Mouse (Mus musculus) heart, postnatal 0 days (tissue): ENCODE data around the gene Tbc1d10c. TPM values are rescaled to one million over a fixed set of nuclear protein-coding genes. Genes with fewer than 3 reads are reported as not detected.
A peak's percentile ranks its signal among the peaks of the same experiment; 100 is the strongest.

ENCODE experiments used
- ATAC-seq: fragments of 200-750 bp; cut with Nextera tagmentation; 2 replicates; pipeline ENCODE4 v1.8.0; 2017; ENCODE audit warnings: low read depth, moderate number of reproducible peaks, moderate library complexity; ENCODE audit not compliant: insufficient read depth
- DNase-seq: peaks from one replicate; pipeline ENCODE4 v3.0.0-alpha.2; 2016; ENCODE audit warnings: low spot score
- H3K27ac ChIP-seq: fragments of 300-500 bp; sonication (generic); 2 replicates; pipeline ENCODE4 v1.5.1; 2014; ENCODE audit warnings: low read depth, mild to moderate bottlenecking
- H3K27me3 ChIP-seq: fragments of 300-500 bp; sonication (generic); 2 replicates; pipeline ENCODE4 v1.6.1; 2014; ENCODE audit warnings: low read length, mixed read lengths; ENCODE audit not compliant: control insufficient read depth, insufficient read depth
- H3K36me3 ChIP-seq: fragments of 300-500 bp; sonication (generic); replicated peaks from 2 replicates; pipeline ENCODE4 v1.6.1; 2014; ENCODE audit warnings: low read length, mixed read lengths; ENCODE audit not compliant: control insufficient read depth, insufficient read depth
- H3K4me1 ChIP-seq: fragments of 300-500 bp; sonication (generic); 2 replicates; pipeline ENCODE4 v1.6.1; 2014; ENCODE audit warnings: antibody characterized with exemption; ENCODE audit not compliant: control insufficient read depth, insufficient read depth
- H3K4me2 ChIP-seq: fragments of 300-500 bp; sonication (generic); 2 replicates; pipeline ENCODE4 v1.6.1; 2014; ENCODE audit warnings: low read depth, mild to moderate bottlenecking, low read length, moderate library complexity
- H3K4me3 ChIP-seq: fragments of 300-500 bp; sonication (generic); 2 replicates; pipeline ENCODE4 v1.5.1; 2014; ENCODE audit warnings: low read depth, low read length
- H3K9ac ChIP-seq: fragments of 300-500 bp; sonication (generic); replicated peaks from 2 replicates; pipeline ENCODE4 v1.6.1; 2014; ENCODE audit warnings: low read depth, low read length, mixed read lengths
- H3K9me3 ChIP-seq: fragments of 300-500 bp; sonication (generic); replicated peaks from 2 replicates; pipeline ENCODE4 v1.6.1; 2016; ENCODE audit warnings: low read length; ENCODE audit not compliant: control insufficient read depth
- CTCF ChIP-seq: IDR thresholded peaks from 2 replicates; pipeline ENCODE4 v1.5.1; 2016; ENCODE audit warnings: antibody characterized with exemption, control low read depth, low read depth
- EP300 ChIP-seq: IDR thresholded peaks from 2 replicates; pipeline ENCODE4 v1.6.1; 2016; ENCODE audit warnings: antibody characterized with exemption, low read depth
- WGBS: fragments of 180-500 bp; shearing (Covaris S2); extraction: QIAGEN DNeasy Blood & Tissue Kit; methylation state at CpG from one replicate; pipeline ENCODE4 v1.1.7; 2014; 5-methylcytosine and 5-hydroxymethylcytosine counted together
- polyA plus RNA-seq: library from polyadenylated mRNA; unstranded; fragments of >200 nt; fragmentation: Nextera tagmentation; extraction: Ambion mirVana; gene quantifications from 2 replicates; pipeline ENCODE4 v1.2.1, GENCODE M21; 2015
- total RNA-seq: library from RNA; depleted of rRNA; stranded (reverse); fragments of >200 nt; gene quantifications from 2 replicates; pipeline ENCODE4 v1.2.3, GENCODE M21; 2014; ENCODE audit warnings: low replicate concordance

Tbc1d10c gene
- total and polyA plus RNA-seq, 2 experiments from 2014 or later, result 2.7 TPM; not detected in 1

- WGBS, result 56% methylated on average over 3 of the region's 3 CpGs
These were observed 3.8 kb downstream of the Tbc1d10c start for GRCm38 (mm10) chr19:4187303-4187702.

GRCm38 (mm10) chr19:4184976-4185975 is 5.8 kb downstream of the Tbc1d10c start:
- DNase-seq (no peak), ATAC-seq (peak; percentile 53; the same call in 1 of the 2 replicates)
- H3K9me3 ChIP-seq, result no peaks in the 10 kb centered on the region
- H3K36me3 ChIP-seq, result no peaks in the 10 kb centered on the region
- H3K27ac ChIP-seq, result peak overlapping the region; percentile 61
- TF ChIP-seq EP300 (no peak), CTCF (no peak)
- peaks cover 33% of the 10 kb centered on the region for H3K4me1 ChIP-seq
- whole genome bisulfite sequencing, result 38% methylated on average over 15 of the region's 15 CpGs
- H3K4me3 ChIP-seq, result no peak overlapping the region
- no peak overlapping the region for H3K9ac ChIP-seq
- H3K27me3 ChIP-seq, result no peaks in the 10 kb centered on the region
- peak overlapping the region; percentile 36; the same call in 1 of the 2 replicates for H3K4me2 ChIP-seq

More at GRCm38 (mm10) chr19:4187303-4187702, 3.8 kb downstream of the Tbc1d10c start:
- peaks cover 36% of the 10 kb centered on the region for H3K4me1 ChIP-seq
- H3K9me3 ChIP-seq, result no peaks in the 10 kb centered on the region
- H3K27ac ChIP-seq, result peak overlapping the region; percentile 56
- ATAC-seq, result no peak
- H3K4me2 ChIP-seq, result peak overlapping the region; percentile 18; the same call in 1 of the 2 replicates
- no peaks in the 10 kb centered on the region for H3K36me3 ChIP-seq
- H3K9ac ChIP-seq, result no peak overlapping the region
- H3K27me3 ChIP-seq, result no peaks in the 10 kb centered on the region
- TF ChIP-seq CTCF (no peak), EP300 (no peak)
- H3K4me3 ChIP-seq, result no peak overlapping the region
- no peak for DNase-seq

- WGBS, result 73% methylated on average over 2 of the region's 2 CpGs
- no peak overlapping the region for H3K27ac ChIP-seq
- H3K4me2 ChIP-seq, result no peak overlapping the region
- H3K36me3 ChIP-seq, result no peaks in the 10 kb centered on the region
- H3K27me3 ChIP-seq, result no peaks in the 10 kb centered on the region
- no peak for ATAC-seq
- H3K4me3 ChIP-seq, result no peak overlapping the region
- H3K4me1 ChIP-seq, result peaks cover 33% of the 10 kb centered on the region
- TF ChIP-seq CTCF (no peak), EP300 (no peak)
- no peak for DNase-seq
- H3K9ac ChIP-seq, result no peak overlapping the region
- no peaks in the 10 kb centered on the region for H3K9me3 ChIP-seq
These were observed 7.4 kb downstream of the Tbc1d10c start for GRCm38 (mm10) chr19:4183689-4184088.

DNA sequence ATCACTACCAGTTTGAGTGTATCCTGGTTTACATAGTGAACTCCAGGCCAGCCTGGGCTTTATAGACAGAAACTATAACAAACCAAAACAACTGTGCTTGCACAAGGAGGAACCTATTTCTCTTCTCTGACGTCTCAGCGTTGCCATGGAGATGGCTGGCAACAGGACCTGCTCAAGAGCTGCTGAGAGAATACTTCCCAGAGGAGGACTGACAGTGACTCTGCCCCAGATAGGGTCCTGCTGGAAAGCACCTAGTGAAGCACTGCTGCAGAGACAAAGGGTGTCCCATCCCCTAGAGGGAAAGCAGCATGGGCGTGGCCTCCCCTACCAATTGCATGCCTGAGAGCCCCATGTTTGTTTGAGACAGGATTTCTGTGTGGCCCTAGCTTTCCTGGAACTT is 9.2 kb downstream of the Tbc1d10c start:
- 42% methylated on average over 3 of the region's 3 CpGs for WGBS

GRCm38 (mm10) chr19:4180411-4180810 is 10.7 kb downstream of the Tbc1d10c start:
- Histone ChIP-seq H3K4me1 (peaks cover 16% of the 10 kb centered on the region), H3K27me3 (no peaks in the 10 kb centered on the region), H3K4me2 (no peak overlapping the region), H3K27ac (no peak overlapping the region), H3K4me3 (no peak overlapping the region), H3K36me3 (no peaks in the 10 kb centered on the region), H3K9ac (no peak overlapping the region), H3K9me3 (no peaks in the 10 kb centered on the region)
- DNase-seq, result no peak
- 75% methylated on average over 7 of the region's 7 CpGs for WGBS
- no peak for ATAC-seq
- TF ChIP-seq CTCF, result no peak
- TF ChIP-seq EP300, result no peak

More for the DNA sequence above, 9.2 kb downstream of the Tbc1d10c start:
- H3K27ac ChIP-seq, result no peak overlapping the region
- H3K36me3 ChIP-seq, result no peaks in the 10 kb centered on the region
- no peaks in the 10 kb centered on the region for H3K27me3 ChIP-seq
- H3K4me1 ChIP-seq, result peaks cover 23% of the 10 kb centered on the region
- no peak for DNase-seq
- H3K9ac ChIP-seq, result 0 out of 2 replicates have a peak overlapping the region, but pooled peaks have one; percentile 1
- ATAC-seq, result no peak
- no peaks in the 10 kb centered on the region for H3K9me3 ChIP-seq
- no peak overlapping the region for H3K4me3 ChIP-seq
- TF ChIP-seq EP300 (no peak), CTCF (no peak)
- no peak overlapping the region for H3K4me2 ChIP-seq
